Mouse (Mus musculus) heart, adult 2 months (tissue): ENCODE data around the gene Parp16.

Experiments used
- CTCF ChIP-seq: fragments of 200-600 bp; IDR thresholded peaks from 2 replicates; pipeline ENCODE4 v1.8.1; 2022; ENCODE audit warnings: antibody characterized with exemption, mild to moderate bottlenecking, moderate library complexity
- EP300 ChIP-seq: fragments of 200-500 bp; IDR thresholded peaks from 2 replicates; pipeline ENCODE4 v1.6.1; 2011; ENCODE audit warnings: low read depth, low read length, control low read depth; ENCODE audit not compliant: insufficient read depth

GRCm38 (mm10) chr9:65257218-65257910 is 62.2 kb downstream of the Parp16 start:
- no peak for TF ChIP-seq EP300
- TF ChIP-seq CTCF: no peak
